Mouse (Mus musculus) forebrain, embryonic 10.5 days (tissue): ENCODE results near the gene Srsf10. TPM values are rescaled to one million over a fixed set of nuclear protein-coding genes. Genes with fewer than 3 reads are reported as not detected.

Source experiments
- DNase-seq: peaks from one replicate; pipeline ENCODE4 v3.0.0-alpha.2; 2017; ENCODE audit warnings: low spot score; ENCODE audit errors: extremely low spot score
- H3K27ac ChIP-seq: fragments of 300-500 bp; sonication (generic); 2 replicates; pipeline ENCODE4 v1.5.1; 2016; ENCODE audit warnings: mild to moderate bottlenecking
- H3K27me3 ChIP-seq: fragments of 300-500 bp; sonication (generic); 2 replicates; pipeline ENCODE4 v1.6.1; 2016; ENCODE audit warnings: mild to moderate bottlenecking; ENCODE audit not compliant: poor library complexity, severe bottlenecking
- H3K36me3 ChIP-seq: fragments of 300-500 bp; sonication (generic); replicated peaks from 2 replicates; pipeline ENCODE4 v1.6.1; 2016; ENCODE audit warnings: mild to moderate bottlenecking, moderate library complexity
- H3K4me1 ChIP-seq: fragments of 300-500 bp; sonication (generic); 2 replicates; pipeline ENCODE4 v1.6.1; 2016
- H3K4me3 ChIP-seq: fragments of 300-500 bp; sonication (generic); 2 replicates; pipeline ENCODE4 v1.5.1; 2016; ENCODE audit warnings: mild to moderate bottlenecking, moderate library complexity
- H3K9me3 ChIP-seq: fragments of 300-500 bp; sonication (generic); 2 replicates; pipeline ENCODE4 v1.6.1; 2016; ENCODE audit warnings: mild to moderate bottlenecking, moderate library complexity
- WGBS: fragments of 180-500 bp; shearing (Covaris S2); methylation state at CpG from one replicate; pipeline ENCODE4 v1.1.7; 2016; 5-methylcytosine and 5-hydroxymethylcytosine counted together
- polyA plus RNA-seq: library from polyadenylated mRNA; unstranded; fragments of >200 nt; fragmentation: Nextera tagmentation; extraction: Ambion mirVana; gene quantifications from 2 replicates; pipeline ENCODE4 v1.2.1, GENCODE M21; 2016

Srsf10 gene
- polyA plus RNA-seq, 1 experiment from 2014 or later = 383 TPM

DNA sequence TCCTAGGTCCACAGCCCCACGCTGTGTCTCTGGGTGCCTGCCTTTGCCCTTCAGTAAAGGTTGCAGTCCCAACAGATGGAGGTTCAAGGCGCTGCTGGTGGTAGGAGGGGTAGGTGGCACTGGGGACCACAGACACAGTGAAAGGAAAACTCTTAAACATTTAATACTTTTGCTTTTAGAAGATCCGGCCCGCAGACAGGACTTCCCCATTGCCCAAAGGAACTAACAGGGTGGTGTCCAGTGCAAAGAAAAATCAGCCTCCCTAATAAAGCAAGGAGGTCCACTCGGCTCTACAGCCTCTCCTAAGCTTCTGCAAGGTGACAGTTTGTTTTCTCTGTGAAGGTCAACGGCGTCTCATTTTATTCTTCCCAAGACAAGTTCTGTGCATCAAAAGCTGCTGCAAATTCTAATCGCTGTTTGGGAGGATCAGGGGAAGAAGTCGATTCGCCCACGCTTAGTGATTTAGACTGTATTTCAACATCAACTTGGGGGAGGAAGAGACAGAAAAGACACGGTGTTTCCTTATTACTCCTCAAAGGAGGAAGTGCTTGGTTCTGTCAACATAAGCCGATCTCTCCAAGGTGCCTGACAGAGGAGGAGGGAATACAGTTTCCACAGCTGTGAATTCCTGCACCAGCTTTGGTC lies 63.2 kb downstream of the Srsf10 start:
- Histone ChIP-seq H3K4me3 (no peak overlapping the region), H3K27ac (no peak overlapping the region), H3K36me3 (peaks cover 10% of the 10 kb centered on the region), H3K9me3 (no peaks in the 10 kb centered on the region), H3K4me1 (peaks cover 21% of the 10 kb centered on the region), H3K27me3 (no peaks in the 10 kb centered on the region)
- 90% methylated on average over 13 of the region's 13 CpGs for WGBS
- no peak for DNase-seq

DNA sequence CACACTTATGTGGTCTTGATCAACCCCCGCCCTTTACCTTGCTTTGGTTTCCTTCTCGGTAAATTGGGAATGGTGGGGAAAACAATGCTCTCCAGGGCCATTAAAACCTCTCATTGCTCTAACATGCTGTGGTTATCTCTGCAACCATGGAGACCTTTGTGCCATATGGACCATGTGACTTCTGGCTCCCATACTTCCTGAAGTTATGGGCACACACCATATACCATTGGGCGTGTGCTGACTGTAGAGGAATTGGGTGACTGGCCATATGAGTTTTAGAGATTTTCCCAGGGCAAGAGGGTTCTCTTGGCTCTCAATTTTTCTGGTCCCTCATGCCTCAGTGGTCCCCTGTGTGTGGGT lies 63.7 kb downstream of the Srsf10 start:
- no peak for DNase-seq
- 98% methylated on average over 3 of the region's 3 CpGs for WGBS

More for the DNA sequence above, 63.7 kb downstream of the Srsf10 start:
- Histone ChIP-seq H3K4me3 (no peak overlapping the region), H3K27ac (no peak overlapping the region), H3K9me3 (no peaks in the 10 kb centered on the region), H3K27me3 (no peaks in the 10 kb centered on the region), H3K4me1 (peaks cover 21% of the 10 kb centered on the region), H3K36me3 (peaks cover 13% of the 10 kb centered on the region)

Other genes starting within 250 kb of the Srsf10 start
- 0.37 and 0.61 TPM in 2 replicates for gene Ifnlr1, start 169.5 kb upstream of the Srsf10 start, polyA plus RNA-seq
- not detected in 2 replicates for gene Il22ra1, start 127.6 kb upstream of the Srsf10 start, polyA plus RNA-seq
- gene Myom3, start 96.0 kb upstream of the Srsf10 start, polyA plus RNA-seq = 0.09 TPM in 1 of 2 replicates, not detected in the other
- gene Pnrc2, start 18.1 kb downstream of the Srsf10 start, polyA plus RNA-seq = 205 and 219 TPM in 2 replicates
- gene Cnr2, start 39.6 kb downstream of the Srsf10 start, polyA plus RNA-seq = 0.30 and 0.48 TPM in 2 replicates
- gene Fuca1, start 65.0 kb downstream of the Srsf10 start, polyA plus RNA-seq = 46.4 and 52.4 TPM in 2 replicates
- 65.0 and 65.4 TPM in 2 replicates for gene Hmgcl, start 90.7 kb downstream of the Srsf10 start, polyA plus RNA-seq
- gene Gale, start 108.0 kb downstream of the Srsf10 start, polyA plus RNA-seq = 39.7 and 41.0 TPM in 2 replicates
- gene Lypla2, start 116.9 kb downstream of the Srsf10 start, polyA plus RNA-seq = 204 and 210 TPM in 2 replicates
- gene Pithd1, start 131.5 kb downstream of the Srsf10 start, polyA plus RNA-seq = 73.6 and 75.8 TPM in 2 replicates
- gene Eloa, start 166.0 kb downstream of the Srsf10 start, polyA plus RNA-seq = 35.2 and 36.7 TPM in 2 replicates
- gene Rpl11, start 197.7 kb downstream of the Srsf10 start, polyA plus RNA-seq = 485 and 525 TPM in 2 replicates